Mouse (Mus musculus): ENCODE results near the gene Fbxo8. TPM values are rescaled to one million over a fixed set of nuclear protein-coding genes. Genes with fewer than 3 reads are reported as not detected.

The Fbxo8 gene
- 167 TPM for polyA plus RNA-seq (2014; fragmentation: Illumina TruSeq; extraction: RNeasy Lipid Tissue Mini Kit (QIAGEN cat#74804); ENCODE audit: low read depth, low replicate concordance)

DNA sequence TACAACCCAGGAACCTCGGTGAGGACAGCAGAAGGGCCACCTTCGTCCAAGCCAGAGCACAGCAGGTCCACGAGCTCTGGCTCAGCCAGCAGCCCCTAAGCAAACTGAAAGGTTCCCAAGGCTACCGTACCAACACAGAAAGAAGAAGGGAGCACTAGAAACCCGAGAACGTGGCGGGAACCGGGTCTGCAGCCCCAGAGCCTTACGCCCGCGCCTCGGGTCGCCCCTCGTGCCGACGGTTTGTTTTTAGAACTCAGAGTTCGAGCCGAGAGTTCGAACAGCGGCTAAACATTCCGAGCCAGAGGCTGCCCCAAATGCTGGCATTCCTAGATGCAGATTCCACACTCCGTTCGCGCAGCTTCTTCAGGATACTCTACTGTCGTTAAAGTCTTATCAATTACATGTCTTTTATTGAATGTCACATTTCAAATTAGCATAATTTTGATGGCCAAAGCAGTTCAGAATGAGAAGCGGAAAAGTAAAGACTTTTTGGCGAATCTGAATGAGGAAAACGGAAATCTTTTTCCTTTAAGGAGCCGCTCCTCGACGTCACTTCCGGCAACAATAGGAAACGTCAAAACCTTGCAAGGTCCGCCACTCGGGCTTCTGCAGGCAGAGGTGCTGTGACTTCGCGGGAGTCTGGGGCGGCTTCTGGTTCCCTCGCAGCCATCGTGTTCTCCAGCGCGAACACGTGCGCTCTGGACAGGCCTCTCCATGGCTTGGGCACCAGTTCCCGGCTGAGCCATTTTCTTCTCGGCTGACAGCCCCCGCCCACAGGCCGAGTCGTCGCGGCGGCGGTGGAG lies at the start of gene Fbxo8, which contains the start of gene Cep44:
Fbxo8 (plus strand) TSS at position 533 of the 803 bp plus-strand sequence.
Cep44 (minus strand) TSS at position 490 of the 803 bp plus-strand sequence.

Other genes starting within 250 kb of the Fbxo8 start
- 30.9 TPM for gene Cep44, start within 50 bp of the Fbxo8 start, polyA plus RNA-seq (2014; fragmentation: Illumina TruSeq; extraction: RNeasy Lipid Tissue Mini Kit (QIAGEN cat#74804); ENCODE audit: low read depth, low replicate concordance)

All from sigmoid colon, adult 10 weeks (tissue).